Mouse (Mus musculus) spleen, embryonic (tissue): ENCODE measurements around the gene Vav2.

Experiments
- CTCF ChIA-PET: fragments of 350-600 bp; sonication (Branson Sonifier 250); formaldehyde crosslinking; loops from one replicate; lab custom pipeline; 2022; lab: Charles Lee

Gene Vav2

DNA sequence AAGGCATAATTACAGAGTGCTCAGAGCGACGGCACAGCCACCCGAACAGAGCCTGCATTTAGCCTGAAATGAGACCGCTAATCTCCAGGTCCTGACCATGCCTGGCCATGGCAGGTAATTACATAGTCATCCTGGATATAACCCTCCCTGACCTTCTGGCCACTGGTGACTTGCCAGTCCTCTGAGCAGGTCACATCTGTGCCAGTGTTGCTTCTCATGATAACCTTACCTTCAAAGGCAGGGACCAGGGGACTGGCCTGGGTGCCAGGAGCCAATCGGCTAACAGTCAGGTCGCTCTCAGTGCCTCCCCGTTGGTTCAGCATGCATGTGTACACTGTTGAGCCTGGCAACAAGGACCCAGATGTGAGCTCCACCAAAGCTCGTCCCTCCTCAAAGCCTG, 208.3 kb downstream of the Vav2 start:
- CTCF ChIA-PET, result no interaction called here

GRCm38 (mm10) chr2:27218121-27218544, 208.7 kb downstream of the Vav2 start:
- CTCF ChIA-PET, result no interaction called here

- CTCF ChIA-PET, result interaction anchor here (0.7 kb wide), 1 partner anchor 109 kb away, joined by 3 read pairs; no protein-coding TSS in a partner anchor
Measured at GRCm38 (mm10) chr2:27215537-27215936, 211.3 kb downstream of the Vav2 start.
